Mouse (Mus musculus): ENCODE data around the gene H2al1i.

GRCm38 (mm10) chrX:11346756-11347155, 22.3 kb downstream of the H2al1i start:
- TF ChIP-seq HCFC1 (IDR thresholded peaks at IDR 0.05; ENCODE audit: borderline replicate concordance, insufficient read depth, low read length) = no peak
- no peak for TF ChIP-seq ZC3H11A (IDR thresholded peaks at IDR 0.05; ENCODE audit: borderline replicate concordance, low read depth, low read length)

Measured in ES-E14 (cell line).